In the genomic region with DNA sequence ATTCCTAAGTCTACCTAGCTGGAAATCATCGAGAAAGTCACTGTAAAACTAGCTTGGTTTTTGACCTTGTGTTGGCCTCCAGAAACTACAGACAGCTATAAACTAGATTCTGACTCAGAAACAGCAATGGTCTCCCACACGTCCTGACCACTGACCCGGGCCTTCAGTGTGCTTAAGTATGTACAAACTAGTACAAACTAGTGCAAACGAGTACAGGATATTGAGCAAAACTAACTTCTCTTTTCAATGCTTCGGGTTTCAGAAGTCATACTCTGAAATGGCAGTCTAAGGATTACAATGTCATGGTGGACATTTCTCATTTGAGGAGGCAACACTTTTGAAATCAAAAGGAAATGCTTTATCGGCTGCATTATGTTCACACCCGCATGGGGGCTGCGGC, we compare ENCODE assay signal across 27 mouse cellular contexts. TPM values are rescaled to one million over a fixed set of nuclear protein-coding genes. Genes with fewer than 3 reads are reported as not detected.
DNase-seq lines count a peak whose midpoint lies in the region; ATAC-seq and TF ChIP-seq lines count a peak whose summit lies in the region.
"Had no signal": no experiment of that assay in that cellular context is flagged by ENCODE, and none has a peak within 500 bp of the region (broad histone marks: within the 10 kb centered on the region; RNA-seq: fewer than 3 reads in every experiment).

No protein-coding gene starts in this region.

- H3K27ac ChIP-seq in bone marrow, adult 2 months (ENCODE audit: control insufficient read depth, insufficient read depth, low read depth, low read length, poor library complexity), result peak overlapping the region; percentile 54
- no peak overlapping the region for H3K27ac ChIP-seq in intestine, postnatal 0 days (ENCODE audit: low read depth, low read length)
- H3K27ac ChIP-seq: forebrain, embryonic 10.5 days; forebrain, embryonic 13.5 days; hindbrain, embryonic 14.5 days; hindbrain, postnatal 0 days had no signal

- 50% methylated on average over 8 of the region's 8 CpGs for WGBS in bone marrow, adult 2 months
- WGBS in intestine, postnatal 0 days, result 88% methylated on average over 8 of the region's 8 CpGs

- no peak overlapping the region for H3K4me2 ChIP-seq in intestine, postnatal 0 days (replicated peaks; ENCODE audit: low read depth)
- H3K4me2 ChIP-seq: forebrain, embryonic 13.5 days; heart, embryonic 11.5 days; hindbrain, embryonic 14.5 days had no signal

- ATAC-seq in hematopoietic stem cell, adult 5-6 weeks (replicated peaks in 1 of 2; ENCODE audit: insufficient read depth in 1 of 2, low FRiP score in 2 of 2, low TSS enrichment in 1 of 2, low read depth in 1 of 2, poor library complexity in 2 of 2, severe bottlenecking in 2 of 2), result peak; percentile 32 to 56; a peak in 1 of 4 replicates
- 0 out of 2 replicates have a peak, but pooled peaks have one; percentile 16 for ATAC-seq in monocyte, adult 5-6 weeks (replicated peaks; ENCODE audit: insufficient number of reproducible peaks, low FRiP score, low TSS enrichment, poor library complexity, severe bottlenecking)
- no peak for ATAC-seq in intestine, postnatal 0 days
- ATAC-seq: CD4-positive, CD25-positive, alpha-beta regulatory T cell, adult 4 months; forebrain, embryonic 13.5 days; forebrain, embryonic 16.5 days; inflammation-experienced regulatory T-cells, adult 6 months; intestine, embryonic 16.5 days had no signal

- peak; percentile 1; the same call in 1 of the 2 replicates for TF ChIP-seq CTCF in bone marrow, adult 2 months (IDR thresholded peaks at IDR 0.05; ENCODE audit: control insufficient read depth, insufficient read depth, low read length)
- TF ChIP-seq CTCF in intestine, postnatal 0 days (IDR thresholded peaks at IDR 0.05; ENCODE audit: low read depth), result no peak

- H3K4me1 ChIP-seq in bone marrow, adult 2 months (ENCODE audit: control insufficient read depth, insufficient read depth, low read length), result peaks cover 4% of the 10 kb centered on the region; the same call in 1 of the 2 replicates
- no peaks in the 10 kb centered on the region for H3K4me1 ChIP-seq in intestine, postnatal 0 days (replicated peaks; ENCODE audit: control insufficient read depth, insufficient read depth, low read length)
- H3K4me1 ChIP-seq: forebrain, embryonic 10.5 days; forebrain, embryonic 13.5 days had no signal

- no peak overlapping the region for H3K9ac ChIP-seq in intestine, postnatal 0 days (ENCODE audit: low read depth, low read length)
- H3K9ac ChIP-seq: forebrain, embryonic 13.5 days; hindbrain, embryonic 14.5 days had no signal

- H3K4me3 ChIP-seq in bone marrow, adult 2 months (replicated peaks; ENCODE audit: control insufficient read depth, low read depth, low read length), result no peak overlapping the region
- no peak overlapping the region for H3K4me3 ChIP-seq in intestine, postnatal 0 days (ENCODE audit: low read depth, low read length)
- H3K4me3 ChIP-seq: forebrain, embryonic 10.5 days; forebrain, embryonic 13.5 days had no signal

- no peaks in the 10 kb centered on the region for H3K9me3 ChIP-seq in intestine, postnatal 0 days (ENCODE audit: control insufficient read depth)
- H3K9me3 ChIP-seq: forebrain, embryonic 13.5 days had no signal

- H3K27me3 ChIP-seq in intestine, postnatal 0 days (replicated peaks; ENCODE audit: control insufficient read depth, insufficient read depth, low read length), result no peaks in the 10 kb centered on the region
- H3K27me3 ChIP-seq: forebrain, embryonic 13.5 days had no signal

- TF ChIP-seq POLR2A in bone marrow, adult 2 months (IDR thresholded peaks at IDR 0.05; ENCODE audit: borderline replicate concordance, control insufficient read depth, low read depth, low read length), result no peak

- DNase-seq in heart, adult 11 months, result peak; percentile 55
- DNase-seq in heart, postnatal 4 days, result no peak
- no peak for DNase-seq in retina, postnatal 1 day
- no peak for DNase-seq in T-cell, adult 2 months (ENCODE audit: low spot score)
- DNase-seq: adrenal gland, postnatal 10 days; adrenal gland, postnatal 36 days; cerebellum, adult 11 months; cerebellum, adult 2 months; cerebellum, postnatal 10 days; cerebellum, postnatal 36 days; gastrocnemius, postnatal 25 days had no signal

- H3K36me3 ChIP-seq in intestine, postnatal 0 days (ENCODE audit: control insufficient read depth, insufficient read depth), result peaks cover 51% of the 10 kb centered on the region
- H3K36me3 ChIP-seq: forebrain, embryonic 10.5 days had no signal

RNA-seq across cellular contexts. Expression of a gene that starts 24.5 kb away (rescaled TPM):
- 1 to 10 TPM; 1.1 to 1.4 TPM for total RNA-seq in heart, postnatal 4 days (2021)
- not detected in 2 replicates for polyA plus RNA-seq in bone marrow, adult 2 months (2011; ENCODE audit: insufficient read depth, insufficient read length, low replicate concordance, missing spikeins)
- not detected in 2 replicates for total RNA-seq in hematopoietic stem cell, adult 5-6 weeks (2017)
- total RNA-seq in monocyte, adult 5-6 weeks (2017), result not detected in 3 replicates
- polyA plus RNA-seq in intestine, postnatal 0 days (2015; fragmentation: Nextera tagmentation; extraction: Ambion mirVana), result 0.14 and 0.18 TPM in 2 replicates
- total RNA-seq: adrenal gland, adult 18-20 months; adrenal gland, postnatal 36 days; hindbrain, postnatal 0 days; MEL had no signal
- polyA plus RNA-seq: cerebellum, adult 2 months; gonadal fat pad, adult 2 months had no signal
